Mouse (Mus musculus) retina, postnatal 1 day (tissue): Measurements from ENCODE around the gene Kcnn4.

ENCODE experiments used
- DNase-seq: peaks from one replicate; pipeline ENCODE4 v3.0.0-alpha.2; 2012

Gene Kcnn4

GRCm38 (mm10) chr7:24428725-24429124, 58.7 kb downstream of the Kcnn4 start:
- DNase-seq = no peak

GRCm38 (mm10) chr7:24429413-24430112, 59.5 kb downstream of the Kcnn4 start:
- peak; percentile 12 for DNase-seq

GRCm38 (mm10) chr7:24430551-24431345, 60.7 kb downstream of the Kcnn4 start:
- DNase-seq = no peak

- no peak for DNase-seq
These were observed 61.6 kb downstream of the Kcnn4 start for GRCm38 (mm10) chr7:24431713-24432112.

GRCm38 (mm10) chr7:24435305-24435704, 65.2 kb downstream of the Kcnn4 start:
- DNase-seq = no peak
